17 mouse cellular contexts compared by ENCODE assay signal in genomic region chr8:80784559-80784958, GRCm38 (mm10).
"Had no signal": no experiment of that assay in that cellular context is flagged by ENCODE, and none has a peak within 500 bp of the region (broad histone marks: within the 10 kb centered on the region; RNA-seq: fewer than 3 reads in every experiment).

No protein-coding gene starts in this region.

- ATAC-seq: lung, postnatal 0 days; midbrain, embryonic 13.5 days; midbrain, embryonic 15.5 days had no signal

- H3K36me3 ChIP-seq: midbrain, embryonic 15.5 days had no signal

- DNase-seq: lung, adult 2 months; lung, postnatal 14 days; lung, postnatal 36 days; right cerebral cortex, postnatal 14 days; thymus, adult 2 months; thymus, postnatal 25 days; thymus, postnatal 4 days had no signal

- H3K27ac ChIP-seq: lung, embryonic 15.5 days; macrophage; midbrain, embryonic 13.5 days; midbrain, embryonic 15.5 days; neural tube, embryonic 12.5 days; stomach, embryonic 15.5 days; stomach, postnatal 0 days had no signal

- H3K9me3 ChIP-seq: lung, embryonic 15.5 days; megakaryocyte, embryonic 14.5 days; midbrain, embryonic 13.5 days; midbrain, embryonic 15.5 days; neural tube, embryonic 12.5 days; stomach, embryonic 15.5 days had no signal

- H3K27me3 ChIP-seq: lung, embryonic 15.5 days; megakaryocyte, embryonic 14.5 days; midbrain, embryonic 13.5 days; midbrain, embryonic 15.5 days; neural tube, embryonic 12.5 days; stomach, embryonic 15.5 days had no signal

- H3K9ac ChIP-seq: lung, embryonic 15.5 days; midbrain, embryonic 13.5 days; midbrain, embryonic 15.5 days; neural tube, embryonic 12.5 days; stomach, embryonic 15.5 days had no signal

- H3K4me2 ChIP-seq: lung, embryonic 15.5 days; midbrain, embryonic 11.5 days; midbrain, embryonic 13.5 days; midbrain, embryonic 15.5 days; neural tube, embryonic 12.5 days; stomach, embryonic 15.5 days had no signal

- H3K4me3 ChIP-seq: lung, embryonic 15.5 days; megakaryocyte, embryonic 14.5 days; midbrain, embryonic 13.5 days; midbrain, embryonic 15.5 days; neural tube, embryonic 12.5 days; stomach, embryonic 15.5 days had no signal

- H3K4me1 ChIP-seq: midbrain, embryonic 13.5 days; midbrain, embryonic 15.5 days; neural tube, embryonic 12.5 days had no signal
